Mouse (Mus musculus) embryonic fibroblast, embryonic 13.5 days (primary cell): ENCODE measurements around the gene Rimbp3. TPM values are rescaled to one million over a fixed set of nuclear protein-coding genes. Genes with fewer than 3 reads are reported as not detected.
"Not testable (repeated sequence)": the region's sequence is repeated elsewhere in the genome, so short reads cannot be mapped to it uniquely, and the experiment has no call there.

ENCODE experiments used
- H3K27ac ChIP-seq: 2 replicates; pipeline ENCODE4 v1.5.1; 2012; ENCODE audit warnings: low read length, control low read depth, inconsistent platforms; ENCODE audit not compliant: insufficient read depth
- H3K4me1 ChIP-seq: 2 replicates; pipeline ENCODE4 v1.6.1; 2011; ENCODE audit warnings: low read length; ENCODE audit not compliant: control insufficient read depth, insufficient read depth
- H3K4me3 ChIP-seq: 2 replicates; pipeline ENCODE4 v1.5.1; 2011; ENCODE audit warnings: mild to moderate bottlenecking, control low read depth, low read length; ENCODE audit not compliant: insufficient read depth
- CTCF ChIP-seq: IDR thresholded peaks from 2 replicates; pipeline ENCODE4 v1.5.1; 2011; ENCODE audit warnings: mild to moderate bottlenecking, control low read depth, low read length, moderate library complexity, borderline replicate concordance; ENCODE audit not compliant: insufficient read depth
- POLR2A ChIP-seq: IDR thresholded peaks from 2 replicates; pipeline ENCODE4 v1.6.1; 2011; ENCODE audit warnings: low read depth, mild to moderate bottlenecking, control low read depth, low read length, moderate library complexity
- polyA plus RNA-seq: library from polyadenylated mRNA; stranded (reverse); fragments of >200 nt; gene quantifications from 2 replicates; pipeline ENCODE4 v1.2.4, GENCODE M21; 2011; ENCODE audit warnings: low read depth; ENCODE audit not compliant: missing spikeins, insufficient read length

Gene Rimbp3
- polyA plus RNA-seq, 1 experiment = not detected

- no peak overlapping the region for H3K27ac ChIP-seq
- no peaks in the 10 kb centered on the region for H3K4me1 ChIP-seq
- no peak overlapping the region for H3K4me3 ChIP-seq
- TF ChIP-seq CTCF (no peak), POLR2A (no peak)
Measured at GRCm38 (mm10) chr16:17216934-17217633, 8.7 kb downstream of the Rimbp3 start.

GRCm38 (mm10) chr16:17220127-17220733, 11.8 kb downstream of the Rimbp3 start:
- H3K4me3 ChIP-seq = no peak overlapping the region
- no peaks in the 10 kb centered on the region for H3K4me1 ChIP-seq
- TF ChIP-seq POLR2A (no peak), CTCF (no peak)
- no peak overlapping the region for H3K27ac ChIP-seq

GRCm38 (mm10) chr16:17222197-17222596, 13.8 kb downstream of the Rimbp3 start:
- TF ChIP-seq POLR2A (no peak), CTCF (no peak)
- no peaks in the 10 kb centered on the region for H3K4me1 ChIP-seq
- no peak overlapping the region for H3K4me3 ChIP-seq
- no peak overlapping the region for H3K27ac ChIP-seq

- TF ChIP-seq POLR2A (no peak), CTCF (no peak)
- Histone ChIP-seq H3K4me1 (no peaks in the 10 kb centered on the region), H3K27ac (no peak overlapping the region), H3K4me3 (no peak overlapping the region)
Measured at GRCm38 (mm10) chr16:17225584-17225983, 17.2 kb downstream of the Rimbp3 start.

GRCm38 (mm10) chr16:17226496-17226895, 18.1 kb downstream of the Rimbp3 start:
- TF ChIP-seq CTCF (no peak), POLR2A (no peak)
- Histone ChIP-seq H3K4me1 (no peaks in the 10 kb centered on the region), H3K4me3 (no peak overlapping the region), H3K27ac (no peak overlapping the region)

GRCm38 (mm10) chr16:17231523-17231922, 23.1 kb downstream of the Rimbp3 start:
- not testable (repeated sequence) for H3K27ac ChIP-seq, H3K4me3 ChIP-seq
- peaks cover 14% of the 10 kb centered on the region for H3K4me1 ChIP-seq

GRCm38 (mm10) chr16:17232794-17233701, 24.6 kb downstream of the Rimbp3 start, which contains the start of gene Hic2:
Gene Hic2, plus strand, starts transcription at chr16:17233572.
- H3K4me3 ChIP-seq = peak within 1 kb of the TSS; percentile 71
- H3K27ac ChIP-seq = no peak within 1 kb of the TSS
- no peak for TF ChIP-seq CTCF
- peak; percentile 73 for TF ChIP-seq POLR2A
- peaks cover 14% of the 10 kb centered on the region for H3K4me1 ChIP-seq

GRCm38 (mm10) chr16:17233702-17234498, 25.5 kb downstream of the Rimbp3 start:
- H3K27ac ChIP-seq = no peak overlapping the region
- peaks cover 14% of the 10 kb centered on the region for H3K4me1 ChIP-seq
- TF ChIP-seq CTCF (no peak), POLR2A (no peak)
- peak overlapping the region; percentile 71 for H3K4me3 ChIP-seq

- TF ChIP-seq POLR2A = no peak
- no peak for TF ChIP-seq CTCF
- H3K27ac ChIP-seq = 0 out of 2 replicates have a peak overlapping the region, but pooled peaks have one; percentile 18
- H3K4me1 ChIP-seq = peaks cover 14% of the 10 kb centered on the region
- H3K4me3 ChIP-seq = peak overlapping the region; percentile 71
Measured at GRCm38 (mm10) chr16:17234499-17234895, 26.1 kb downstream of the Rimbp3 start.
